Mouse (Mus musculus) thymus, postnatal 36 days (tissue): ENCODE data around the gene Nptxr.

Experiments used
- DNase-seq, 2 experiments: peaks; one replicate each; pipeline ENCODE4 v3.0.0; 2022; ENCODE audit warnings: mixed read lengths in 2 of 2

Gene Nptxr

GRCm38 (mm10) chr15:79790111-79790510, 14.5 kb downstream of the Nptxr start:
- no peak for DNase-seq

GRCm38 (mm10) chr15:79787815-79788214, 16.8 kb downstream of the Nptxr start:
- DNase-seq, result no peak

- DNase-seq, result no peak
These were observed 19.5 kb downstream of the Nptxr start for GRCm38 (mm10) chr15:79785056-79785455.

- no peak for DNase-seq
These were observed 26.8 kb downstream of the Nptxr start, which contains the start of gene Dnal4 for GRCm38 (mm10) chr15:79777749-79778148. Gene Dnal4 (minus strand): TSS chr15:79777849.

GRCm38 (mm10) chr15:79775662-79776061, 28.9 kb downstream of the Nptxr start:
- DNase-seq, result no peak

GRCm38 (mm10) chr15:79774117-79775027, 30.2 kb downstream of the Nptxr start:
- peak; percentile 95 to 97 for DNase-seq

- DNase-seq, result no peak
These were observed 33.8 kb downstream of the Nptxr start for GRCm38 (mm10) chr15:79770629-79771240.

GRCm38 (mm10) chr15:79768302-79768701, 36.3 kb downstream of the Nptxr start:
- DNase-seq, result no peak

GRCm38 (mm10) chr15:79767327-79767961, 37.1 kb downstream of the Nptxr start:
- DNase-seq, result no peak

GRCm38 (mm10) chr15:79766586-79767071, 37.9 kb downstream of the Nptxr start:
- DNase-seq, result no peak

- DNase-seq, result no peak
These were observed 38.4 kb downstream of the Nptxr start for GRCm38 (mm10) chr15:79766168-79766567.

GRCm38 (mm10) chr15:79765361-79765760, 39.2 kb downstream of the Nptxr start:
- DNase-seq, result no peak

- no peak for DNase-seq
These were observed 39.9 kb downstream of the Nptxr start for GRCm38 (mm10) chr15:79764539-79765267.

- no peak for DNase-seq
These were observed 40.8 kb downstream of the Nptxr start for GRCm38 (mm10) chr15:79763601-79764246.

- no peak for DNase-seq
These were observed 41.6 kb downstream of the Nptxr start for GRCm38 (mm10) chr15:79763001-79763400.

GRCm38 (mm10) chr15:79760956-79761355, 43.6 kb downstream of the Nptxr start:
- no peak for DNase-seq

GRCm38 (mm10) chr15:79757118-79757517, 47.4 kb downstream of the Nptxr start:
- DNase-seq, result no peak

GRCm38 (mm10) chr15:79755977-79756625, 48.5 kb downstream of the Nptxr start:
- DNase-seq, result peak in 1 of 2 experiments; percentile 33

GRCm38 (mm10) chr15:79755176-79755575, 49.4 kb downstream of the Nptxr start:
- no peak for DNase-seq

- no peak for DNase-seq
These were observed 50.7 kb downstream of the Nptxr start for GRCm38 (mm10) chr15:79753873-79754272.

- no peak for DNase-seq
These were observed 51.2 kb downstream of the Nptxr start for GRCm38 (mm10) chr15:79753420-79753752.
